Mouse (Mus musculus): ENCODE data around the gene Dpf1. TPM values are rescaled to one million over a fixed set of nuclear protein-coding genes. Genes with fewer than 3 reads are reported as not detected.

Dpf1 gene
- polyA plus RNA-seq, 1 experiment = 0.06 TPM

GRCm38 (mm10) chr7:29309221-29309721, 5.5 kb downstream of the Dpf1 start:
- Histone ChIP-seq H3K4me1 (ENCODE audit: control insufficient read depth, insufficient read depth, insufficient read length) (peaks cover 10% of the 10 kb centered on the region), H3K36me3 (ENCODE audit: control insufficient read depth, insufficient read depth, low read length) (no peaks in the 10 kb centered on the region), H3K27me3 (ENCODE audit: control insufficient read depth, insufficient read depth, low read length) (peaks cover 15% of the 10 kb centered on the region), H3K27ac (ENCODE audit: insufficient read depth, low read length) (no peak overlapping the region), H3K4me3 (ENCODE audit: extremely low read depth, insufficient read depth, insufficient read length) (peak overlapping the region; percentile 25; the same call in 1 of the 2 replicates)
- 2% methylated on average over 36 of the region's 36 CpGs for WGBS
- TF ChIP-seq POLR2A (IDR thresholded peaks at IDR 0.05; ENCODE audit: low read depth, low read length) = no peak
- TF ChIP-seq CTCF (IDR thresholded peaks at IDR 0.05; ENCODE audit: extremely low read depth, insufficient read depth, insufficient read length, insufficient replicate concordance) = no peak
- DNase-seq (ENCODE audit: low read depth in 1 of 2, low spot score in 2 of 2) = no peak

GRCm38 (mm10) chr7:29309749-29310148, 6.0 kb downstream of the Dpf1 start:
- H3K27me3 ChIP-seq (ENCODE audit: control insufficient read depth, insufficient read depth, low read length) = peaks cover 11% of the 10 kb centered on the region
- H3K36me3 ChIP-seq (ENCODE audit: control insufficient read depth, insufficient read depth, low read length) = no peaks in the 10 kb centered on the region
- 5% methylated on average over 5 of the region's 5 CpGs for WGBS
- peaks cover 10% of the 10 kb centered on the region for H3K4me1 ChIP-seq (ENCODE audit: control insufficient read depth, insufficient read depth, insufficient read length)
- TF ChIP-seq POLR2A (IDR thresholded peaks at IDR 0.05; ENCODE audit: low read depth, low read length) (no peak), CTCF (IDR thresholded peaks at IDR 0.05; ENCODE audit: extremely low read depth, insufficient read depth, insufficient read length, insufficient replicate concordance) (no peak)
- H3K4me3 ChIP-seq (ENCODE audit: extremely low read depth, insufficient read depth, insufficient read length) = no peak overlapping the region
- no peak for DNase-seq (ENCODE audit: low read depth in 1 of 2, low spot score in 2 of 2)
- no peak overlapping the region for H3K27ac ChIP-seq (ENCODE audit: insufficient read depth, low read length)

- WGBS = 45% methylated on average over 9 of the region's 9 CpGs
- peaks cover 5% of the 10 kb centered on the region for H3K4me1 ChIP-seq (ENCODE audit: control insufficient read depth, insufficient read depth, insufficient read length)
- H3K27ac ChIP-seq (ENCODE audit: insufficient read depth, low read length) = no peak overlapping the region
- no peak for TF ChIP-seq POLR2A (IDR thresholded peaks at IDR 0.05; ENCODE audit: low read depth, low read length)
- TF ChIP-seq CTCF (IDR thresholded peaks at IDR 0.05; ENCODE audit: extremely low read depth, insufficient read depth, insufficient read length, insufficient replicate concordance) = no peak
- H3K27me3 ChIP-seq (ENCODE audit: control insufficient read depth, insufficient read depth, low read length) = peaks cover 3% of the 10 kb centered on the region; the same call in 1 of the 2 replicates
- DNase-seq (ENCODE audit: low read depth in 1 of 2, low spot score in 2 of 2) = no peak
- H3K36me3 ChIP-seq (ENCODE audit: control insufficient read depth, insufficient read depth, low read length) = no peaks in the 10 kb centered on the region
- H3K4me3 ChIP-seq (ENCODE audit: extremely low read depth, insufficient read depth, insufficient read length) = no peak overlapping the region
Observed at GRCm38 (mm10) chr7:29313051-29313450, 9.3 kb downstream of the Dpf1 start.

GRCm38 (mm10) chr7:29313572-29314261, 10.0 kb downstream of the Dpf1 start:
- WGBS = 41% methylated on average over 9 of the region's 9 CpGs
- Histone ChIP-seq H3K36me3 (ENCODE audit: control insufficient read depth, insufficient read depth, low read length) (no peaks in the 10 kb centered on the region), H3K4me1 (ENCODE audit: control insufficient read depth, insufficient read depth, insufficient read length) (peaks cover 5% of the 10 kb centered on the region), H3K4me3 (ENCODE audit: extremely low read depth, insufficient read depth, insufficient read length) (no peak overlapping the region), H3K27ac (ENCODE audit: insufficient read depth, low read length) (no peak overlapping the region), H3K27me3 (ENCODE audit: control insufficient read depth, insufficient read depth, low read length) (peaks cover 2% of the 10 kb centered on the region; the same call in 1 of the 2 replicates)
- TF ChIP-seq CTCF (IDR thresholded peaks at IDR 0.05; ENCODE audit: extremely low read depth, insufficient read depth, insufficient read length, insufficient replicate concordance) = no peak
- TF ChIP-seq POLR2A (IDR thresholded peaks at IDR 0.05; ENCODE audit: low read depth, low read length) = no peak
- DNase-seq (ENCODE audit: low read depth in 1 of 2, low spot score in 2 of 2) = no peak

GRCm38 (mm10) chr7:29314844-29315628, 11.3 kb downstream of the Dpf1 start:
- whole genome bisulfite sequencing = 35% methylated on average over 13 of the region's 13 CpGs
- Histone ChIP-seq H3K27me3 (ENCODE audit: control insufficient read depth, insufficient read depth, low read length) (no peaks in the 10 kb centered on the region), H3K36me3 (ENCODE audit: control insufficient read depth, insufficient read depth, low read length) (no peaks in the 10 kb centered on the region), H3K4me1 (ENCODE audit: control insufficient read depth, insufficient read depth, insufficient read length) (peaks cover 2% of the 10 kb centered on the region; the same call in 1 of the 2 replicates), H3K27ac (ENCODE audit: insufficient read depth, low read length) (no peak overlapping the region), H3K4me3 (ENCODE audit: extremely low read depth, insufficient read depth, insufficient read length) (no peak overlapping the region)
- no peak for TF ChIP-seq POLR2A (IDR thresholded peaks at IDR 0.05; ENCODE audit: low read depth, low read length)
- no peak for TF ChIP-seq CTCF (IDR thresholded peaks at IDR 0.05; ENCODE audit: extremely low read depth, insufficient read depth, insufficient read length, insufficient replicate concordance)
- DNase-seq (ENCODE audit: low read depth in 1 of 2, low spot score in 2 of 2) = no peak

GRCm38 (mm10) chr7:29316137-29316734, 12.5 kb downstream of the Dpf1 start:
- TF ChIP-seq POLR2A (IDR thresholded peaks at IDR 0.05; ENCODE audit: low read depth, low read length) = no peak
- no peak for TF ChIP-seq CTCF (IDR thresholded peaks at IDR 0.05; ENCODE audit: extremely low read depth, insufficient read depth, insufficient read length, insufficient replicate concordance)
- 78% methylated on average over 14 of the region's 17 CpGs for WGBS
- DNase-seq (ENCODE audit: low read depth in 1 of 2, low spot score in 2 of 2) = no peak
- Histone ChIP-seq H3K4me1 (ENCODE audit: control insufficient read depth, insufficient read depth, insufficient read length) (peaks cover 2% of the 10 kb centered on the region; the same call in 1 of the 2 replicates), H3K27me3 (ENCODE audit: control insufficient read depth, insufficient read depth, low read length) (no peaks in the 10 kb centered on the region), H3K4me3 (ENCODE audit: extremely low read depth, insufficient read depth, insufficient read length) (no peak overlapping the region), H3K36me3 (ENCODE audit: control insufficient read depth, insufficient read depth, low read length) (peaks cover under 1% of the 10 kb centered on the region; the same call in 1 of the 2 replicates), H3K27ac (ENCODE audit: insufficient read depth, low read length) (no peak overlapping the region)

All from spleen, adult 2 months (tissue).